Mouse (Mus musculus): Measurements from ENCODE around the gene Cyp2u1.
"Not testable (repeated sequence)": the region's sequence is repeated elsewhere in the genome, so short reads cannot be mapped to it uniquely, and the experiment has no call there.

Cyp2u1 gene

GRCm38 (mm10) chr3:131302452-131303319 lies at the start of gene Cyp2u1:
TSS of gene Cyp2u1 (minus strand) at chr3:131303227.
- peak; percentile 90 to 91 for DNase-seq

GRCm38 (mm10) chr3:131350539-131350938 lies 47.5 kb upstream of the Cyp2u1 start:
- no peak for DNase-seq

GRCm38 (mm10) chr3:131349013-131349412 lies 46.0 kb upstream of the Cyp2u1 start:
- no peak for DNase-seq

GRCm38 (mm10) chr3:131348579-131348950 lies 45.5 kb upstream of the Cyp2u1 start:
- no peak for DNase-seq

- peak; percentile 41 to 57 for DNase-seq
Measured at GRCm38 (mm10) chr3:131347831-131348578, 45.0 kb upstream of the Cyp2u1 start.

- DNase-seq = no peak
Measured at GRCm38 (mm10) chr3:131345903-131346302, 42.9 kb upstream of the Cyp2u1 start.

GRCm38 (mm10) chr3:131343311-131343710 lies 40.3 kb upstream of the Cyp2u1 start:
- DNase-seq = no peak

- no peak for DNase-seq
Measured at GRCm38 (mm10) chr3:131340885-131341284, 37.9 kb upstream of the Cyp2u1 start.

GRCm38 (mm10) chr3:131339280-131339679 lies 36.3 kb upstream of the Cyp2u1 start:
- DNase-seq = no peak

GRCm38 (mm10) chr3:131337749-131338148 lies 34.7 kb upstream of the Cyp2u1 start:
- DNase-seq = not testable (repeated sequence)

GRCm38 (mm10) chr3:131336629-131337028 lies 33.6 kb upstream of the Cyp2u1 start:
- DNase-seq = no peak

- DNase-seq = no peak
Measured at GRCm38 (mm10) chr3:131335117-131335547, 32.1 kb upstream of the Cyp2u1 start.

GRCm38 (mm10) chr3:131327189-131327588 lies 24.2 kb upstream of the Cyp2u1 start:
- DNase-seq = no peak

GRCm38 (mm10) chr3:131326637-131327036 lies 23.6 kb upstream of the Cyp2u1 start:
- no peak for DNase-seq

GRCm38 (mm10) chr3:131322081-131322815 lies 19.2 kb upstream of the Cyp2u1 start:
- no peak for DNase-seq

GRCm38 (mm10) chr3:131320184-131320583 lies 17.2 kb upstream of the Cyp2u1 start:
- peak; percentile 66 to 80 for DNase-seq

- DNase-seq = no peak
Measured at GRCm38 (mm10) chr3:131318211-131318610, 15.2 kb upstream of the Cyp2u1 start.

GRCm38 (mm10) chr3:131317126-131317525 lies 14.1 kb upstream of the Cyp2u1 start:
- DNase-seq = no peak

GRCm38 (mm10) chr3:131315957-131316510 lies 13.0 kb upstream of the Cyp2u1 start:
- DNase-seq = no peak

GRCm38 (mm10) chr3:131312340-131312739 lies 9.3 kb upstream of the Cyp2u1 start:
- DNase-seq = no peak

- no peak for DNase-seq
Measured at GRCm38 (mm10) chr3:131310572-131310971, 7.5 kb upstream of the Cyp2u1 start.

- DNase-seq = no peak
Measured at GRCm38 (mm10) chr3:131307811-131308210, 4.8 kb upstream of the Cyp2u1 start.

GRCm38 (mm10) chr3:131306255-131306654 lies 3.2 kb upstream of the Cyp2u1 start:
- no peak for DNase-seq
